Mouse (Mus musculus) gastrocnemius, adult 2 months (tissue): Measurements from ENCODE around the gene Upk3a. TPM values are rescaled to one million over a fixed set of nuclear protein-coding genes. Genes with fewer than 3 reads are reported as not detected.

Source experiments
- DNase-seq: peaks from one replicate; pipeline ENCODE4 v3.0.0; 2022
- H3K27ac ChIP-seq: fragments of 200-600 bp; 2 replicates; pipeline ENCODE4 v1.8.1; 2022; ENCODE audit warnings: mild to moderate bottlenecking
- H3K4me3 ChIP-seq: fragments of 200-600 bp; 2 replicates; pipeline ENCODE4 v1.8.1; 2022; ENCODE audit warnings: mild to moderate bottlenecking, moderate library complexity
- CTCF ChIP-seq: fragments of 200-600 bp; IDR thresholded peaks from 2 replicates; pipeline ENCODE4 v1.8.1; 2022; ENCODE audit warnings: antibody characterized with exemption, mild to moderate bottlenecking, moderate library complexity
- intact Hi-C: fragments of 180-260 bp; cut with DNase I; formaldehyde crosslinking; loops from one replicate; pipeline ENCODE4 v1.15.1; 2025
- total RNA-seq, 2 experiments: library from RNA; stranded (reverse); gene quantifications; 2 replicates each; pipeline ENCODE4 v1.2.3; 2021

Gene Upk3a
- total RNA-seq, 2 experiments from 2014 or later, result not detected

DNA sequence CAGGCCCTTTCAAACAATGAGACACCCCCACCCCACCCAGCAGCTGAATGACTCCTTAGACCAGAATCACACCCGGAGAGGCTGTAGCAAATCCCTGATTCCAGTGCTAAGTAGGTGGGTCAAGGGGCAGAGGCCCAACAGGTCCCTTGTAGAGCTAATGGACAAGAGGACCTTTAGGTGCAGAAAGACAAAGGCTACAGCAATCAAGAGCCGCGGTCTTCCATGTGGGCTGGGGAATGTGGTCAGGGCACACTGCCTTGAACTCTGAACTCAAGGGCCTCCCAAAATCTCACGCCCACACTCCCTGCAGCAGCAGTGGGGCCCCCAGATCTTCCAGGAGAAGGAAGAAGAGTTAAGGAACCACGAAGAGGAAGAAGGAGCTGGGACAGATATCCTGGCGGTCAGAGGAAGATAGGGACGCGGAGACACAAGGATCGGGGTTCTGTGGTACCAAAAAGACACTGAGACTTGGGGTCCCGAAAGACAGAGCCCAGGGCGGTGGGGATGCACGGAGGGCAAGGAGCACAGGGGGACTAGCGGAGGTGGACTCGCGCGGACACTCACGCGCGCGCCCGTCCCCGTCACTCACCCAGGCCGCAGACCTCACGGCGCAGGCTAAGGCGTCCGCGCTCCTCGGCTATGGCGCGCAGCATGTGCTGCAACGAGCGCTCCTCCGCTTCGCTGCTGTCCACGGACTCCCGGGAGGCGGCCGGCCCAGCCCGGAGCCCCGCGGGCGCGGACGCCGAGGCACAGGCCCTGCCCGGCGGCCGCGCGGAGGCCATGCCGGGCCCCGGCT is 29.7 kb upstream of the Upk3a start:
- intact Hi-C loops, result loop anchor here (5.0 to 10.0 kb wide), 2 partner anchors 65 to 792 kb away; partner anchors contain the start of genes Gm29666, Nup50 and Samm50
- H3K4me3 ChIP-seq, result peak overlapping the region; percentile 93
- no peak for TF ChIP-seq CTCF
- peak overlapping the region; percentile 95 for H3K27ac ChIP-seq
- DNase-seq, result no peak

DNA sequence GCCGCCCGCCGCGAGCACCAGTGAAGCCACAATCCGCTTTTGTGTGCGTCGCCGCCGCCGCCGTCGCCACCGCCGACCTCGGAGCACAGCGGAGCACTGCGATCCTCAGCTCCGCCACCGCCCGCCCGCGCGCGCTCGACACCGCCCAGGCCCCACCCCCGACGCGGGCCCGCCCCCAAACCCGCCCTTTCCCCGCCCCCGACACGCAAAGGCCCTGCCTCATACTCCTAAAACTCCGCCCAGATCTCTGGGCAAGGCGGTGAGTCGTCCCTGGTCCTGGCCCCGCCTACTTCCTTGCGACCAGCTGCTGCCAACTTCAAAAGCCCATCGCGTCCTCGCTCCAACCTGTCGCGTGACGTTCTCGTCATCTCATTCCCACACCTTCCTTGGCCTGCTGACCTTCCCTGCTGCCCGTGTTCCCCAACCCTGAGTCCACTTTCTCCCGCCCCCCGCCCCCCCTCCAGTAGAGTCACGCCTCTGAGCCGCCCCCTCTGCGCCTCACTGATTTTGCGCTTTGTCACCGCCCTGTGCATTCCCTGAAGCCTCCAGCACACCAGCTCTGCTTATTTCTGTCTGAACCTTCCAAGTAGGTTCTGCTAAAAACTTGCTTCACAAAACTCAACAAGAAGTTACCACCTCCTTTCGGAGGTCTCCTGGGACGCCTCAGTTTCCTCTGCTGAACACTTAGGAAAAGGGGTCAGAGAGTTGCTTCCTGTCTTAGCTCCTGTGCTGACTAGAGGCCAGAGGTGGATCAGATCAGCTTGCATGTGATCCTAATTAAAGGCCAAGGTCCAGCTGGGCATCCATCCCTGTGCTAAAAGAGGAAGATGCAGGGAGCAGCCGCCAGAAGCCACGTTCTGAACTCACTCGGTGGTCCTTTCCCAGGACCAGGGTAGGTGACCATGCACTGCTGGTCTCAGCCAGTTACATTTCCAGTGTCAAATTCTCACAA is 28.8 kb upstream of the Upk3a start, which contains the start of gene 5031439G07Rik:
5031439G07Rik (minus strand) TSS at position 678 of the 952 bp plus-strand sequence.
- TF ChIP-seq CTCF, result no peak
- peak; percentile 95 for DNase-seq
- Histone ChIP-seq H3K27ac (peak within 1 kb of the TSS; percentile 95), H3K4me3 (peak within 1 kb of the TSS; percentile 93)
- intact Hi-C loops, result loop anchor here (5.0 to 10.0 kb wide), 2 partner anchors 66 to 793 kb away; partner anchors contain the start of genes Gm29666, Nup50 and Samm50

- no peak for TF ChIP-seq CTCF
- DNase-seq, result no peak
- Histone ChIP-seq H3K27ac (peak overlapping the region; percentile 95; the same call in 1 of the 2 replicates), H3K4me3 (no peak overlapping the region)
- intact Hi-C loops, result loop anchor here (5.0 to 10.0 kb wide), 2 partner anchors 67 to 794 kb away; partner anchors contain the start of genes Gm29666, Nup50 and Samm50
Observed at GRCm38 (mm10) chr15:84989098-84989497, 27.8 kb upstream of the Upk3a start.

DNA sequence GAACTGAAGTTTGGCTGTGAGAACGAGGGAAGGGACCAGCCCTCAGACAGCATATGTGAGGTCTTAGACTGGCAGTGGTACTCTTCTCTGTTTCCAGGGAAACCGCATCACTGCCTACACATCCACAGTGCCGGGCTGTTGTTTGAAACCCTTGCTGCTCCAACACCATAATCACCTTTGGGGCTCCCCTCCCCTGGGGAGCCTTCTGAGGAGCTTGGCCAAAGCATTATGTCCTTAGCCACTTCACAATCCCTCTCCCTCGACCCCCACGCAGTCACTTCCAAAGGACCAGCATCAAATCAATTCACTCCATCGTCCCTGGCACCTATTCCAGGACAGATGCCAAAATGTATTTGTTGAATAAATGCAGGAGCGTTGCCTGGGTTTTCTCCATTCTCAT is 27.2 kb upstream of the Upk3a start:
- Histone ChIP-seq H3K4me3 (no peak overlapping the region), H3K27ac (no peak overlapping the region)
- no peak for TF ChIP-seq CTCF
- no peak for DNase-seq
- intact Hi-C loops, result loop anchor here (5.0 to 10.0 kb wide), 3 partner anchors 67 to 795 kb away; partner anchors contain the start of genes Gm29666, Nup50, Phf21b and Samm50

GRCm38 (mm10) chr15:84994498-84994897 is 22.4 kb upstream of the Upk3a start:
- no peak overlapping the region for H3K27ac ChIP-seq
- DNase-seq, result no peak
- intact Hi-C loops, result loop anchor here (5.0 kb wide), 1 partner anchor 137 kb away; the partner anchor contains the start of gene Phf21b
- H3K4me3 ChIP-seq, result no peak overlapping the region
- no peak for TF ChIP-seq CTCF

- DNase-seq, result no peak
- H3K4me3 ChIP-seq, result no peak overlapping the region
- H3K27ac ChIP-seq, result 0 out of 2 replicates have a peak overlapping the region, but pooled peaks have one; percentile 28
- intact Hi-C loops, result loop anchor here (5.0 kb wide), 1 partner anchor 238 kb away; no protein-coding TSS in a partner anchor
- TF ChIP-seq CTCF, result no peak
Observed at GRCm38 (mm10) chr15:84995041-84995440, 21.9 kb upstream of the Upk3a start.

- DNase-seq, result peak; percentile 84
- intact Hi-C loops, result loop anchor here (2.0 to 5.0 kb wide), 2 partner anchors 71 to 239 kb away; no protein-coding TSS in a partner anchor
Observed at GRCm38 (mm10) chr15:84995967-84996366, 21.0 kb upstream of the Upk3a start.

GRCm38 (mm10) chr15:84997768-84998454 is 19.0 kb upstream of the Upk3a start:
- no peak for TF ChIP-seq CTCF
- intact Hi-C loops, result loop anchor here (2.0 to 5.0 kb wide), 2 partner anchors 73 to 241 kb away; no protein-coding TSS in a partner anchor
- no peak for DNase-seq
- Histone ChIP-seq H3K4me3 (no peak overlapping the region), H3K27ac (no peak overlapping the region)

More at GRCm38 (mm10) chr15:84995967-84996366, 21.0 kb upstream of the Upk3a start:
- H3K4me3 ChIP-seq, result no peak overlapping the region
- H3K27ac ChIP-seq, result no peak overlapping the region
- TF ChIP-seq CTCF, result peak; percentile 82

DNA sequence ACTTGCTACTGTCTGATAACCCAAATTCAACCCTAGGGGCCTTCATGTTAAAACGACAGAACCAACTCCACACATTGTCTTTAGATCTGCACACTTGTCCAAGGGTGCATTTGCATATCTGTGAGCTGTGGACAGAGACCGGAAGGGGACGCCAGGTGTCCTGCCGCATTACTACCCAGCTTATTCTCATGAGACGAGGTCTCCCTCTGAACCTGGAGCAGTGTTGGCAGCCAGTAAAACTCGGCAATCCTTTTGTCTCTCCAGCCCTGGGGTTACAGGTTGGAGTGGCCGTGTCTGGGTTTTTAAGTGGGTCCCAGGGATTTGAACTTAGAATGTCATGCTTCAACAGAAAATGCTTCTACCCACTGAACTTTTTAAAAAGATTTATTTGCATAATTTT is 17.0 kb upstream of the Upk3a start:
- H3K4me3 ChIP-seq, result no peak overlapping the region
- no peak for DNase-seq
- intact Hi-C loops, result loop anchor here (2.0 to 5.0 kb wide), 2 partner anchors 37 to 243 kb away; no protein-coding TSS in a partner anchor
- H3K27ac ChIP-seq, result no peak overlapping the region
- no peak for TF ChIP-seq CTCF

GRCm38 (mm10) chr15:85000984-85001982 is 15.7 kb upstream of the Upk3a start:
- Histone ChIP-seq H3K27ac (no peak overlapping the region), H3K4me3 (no peak overlapping the region)
- no peak; the same call in 1 of the 2 replicates for TF ChIP-seq CTCF
- peak; percentile 86 for DNase-seq
- intact Hi-C loops, result loop anchor here (1.0 to 2.0 kb wide), 3 partner anchors 36 to 73 kb away; no protein-coding TSS in a partner anchor
